Mouse (Mus musculus) brain, embryonic 14.5 days (tissue): ENCODE measurements at regions not wholly inside any gene's neighbourhood (a gene's known extent, or its start where the extent isn't known, plus 50 kb on each side); places are given as distances from the start of the nearest gene placed in this dataset.

Experiments
- DNase-seq: peaks from one replicate; pipeline ENCODE4 v3.0.0-alpha.2; 2011; ENCODE audit warnings: low read depth
- CTCF ChIP-seq: fragments of 200-500 bp; IDR thresholded peaks from 2 replicates; pipeline ENCODE4 v1.5.1; 2012; ENCODE audit warnings: inconsistent platforms, mild to moderate bottlenecking, moderate library complexity, borderline replicate concordance; ENCODE audit not compliant: insufficient read depth, insufficient read length; ENCODE audit errors: extremely low read depth
- POLR2A ChIP-seq: fragments of 200-500 bp; IDR thresholded peaks from 2 replicates; pipeline ENCODE4 v1.6.1; 2012; ENCODE audit warnings: mild to moderate bottlenecking, inconsistent platforms, borderline replicate concordance; ENCODE audit not compliant: poor library complexity, insufficient read depth, insufficient read length, severe bottlenecking; ENCODE audit errors: extremely low read depth

DNA sequence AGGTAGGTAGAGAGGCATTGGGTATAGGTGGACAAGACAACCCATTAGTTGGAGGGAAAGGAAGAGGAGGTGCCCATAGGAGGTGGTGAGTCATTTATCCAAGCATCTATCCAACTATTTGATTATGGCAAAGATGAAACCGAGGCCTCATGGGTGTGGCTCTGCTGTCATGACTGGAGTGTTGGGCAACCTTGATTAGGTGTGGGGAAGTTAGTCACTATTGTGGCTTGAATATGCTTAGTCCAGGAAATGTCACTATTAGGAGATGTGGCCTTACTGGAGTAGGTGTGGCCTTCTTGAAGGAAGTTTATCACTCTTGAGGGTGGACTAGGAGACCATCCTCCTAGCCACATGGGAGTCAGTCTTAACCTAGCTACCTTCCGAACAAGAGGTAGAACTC is 281.2 kb upstream of the Rpl38 start:
- TF ChIP-seq POLR2A = no peak
- no peak for TF ChIP-seq CTCF
- no peak for DNase-seq

DNA sequence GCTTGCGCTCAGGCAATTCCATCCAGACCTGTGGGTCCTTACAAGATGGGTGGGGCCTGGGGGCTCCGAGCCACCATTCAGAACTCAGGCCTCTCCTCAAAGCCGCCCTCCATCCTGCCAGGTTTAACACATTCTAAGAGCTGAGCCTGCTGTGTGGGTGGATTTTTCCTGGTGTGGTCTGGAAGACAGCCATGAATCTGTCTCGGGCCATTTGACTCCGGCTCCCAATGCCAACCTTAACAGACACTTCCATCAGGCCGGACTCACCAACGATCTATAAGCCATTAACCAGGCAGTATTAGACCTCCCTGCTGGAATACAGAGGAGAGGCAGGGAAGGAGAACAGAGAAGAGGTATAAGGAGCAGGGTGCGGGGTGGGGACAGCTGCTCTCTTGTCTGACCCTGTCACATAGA is 288.9 kb upstream of the Rpl38 start:
- TF ChIP-seq CTCF (no peak), POLR2A (no peak)
- DNase-seq = peak; percentile 38

DNA sequence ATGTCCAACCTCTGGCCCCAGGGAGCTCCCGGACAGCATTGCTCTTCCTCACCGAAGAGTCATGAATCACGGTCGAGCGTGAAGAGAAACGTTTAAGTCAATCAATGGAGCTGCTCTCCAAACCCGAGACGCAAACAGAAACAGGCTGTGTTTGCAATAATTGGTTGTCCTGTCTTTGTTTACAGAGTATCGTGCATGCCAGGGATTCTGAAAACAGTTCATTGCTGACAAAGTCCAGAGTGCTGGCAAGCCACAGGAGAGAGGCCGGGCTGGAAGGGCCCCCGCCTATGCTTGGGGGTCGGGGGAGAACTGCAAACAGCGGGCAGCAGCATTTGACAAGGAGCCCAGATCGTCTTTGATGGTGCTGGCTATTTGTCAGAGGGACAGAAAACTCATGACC is 292.4 kb upstream of the Rpl38 start:
- peak; percentile 64 for DNase-seq
- TF ChIP-seq CTCF (no peak), POLR2A (no peak)

DNA sequence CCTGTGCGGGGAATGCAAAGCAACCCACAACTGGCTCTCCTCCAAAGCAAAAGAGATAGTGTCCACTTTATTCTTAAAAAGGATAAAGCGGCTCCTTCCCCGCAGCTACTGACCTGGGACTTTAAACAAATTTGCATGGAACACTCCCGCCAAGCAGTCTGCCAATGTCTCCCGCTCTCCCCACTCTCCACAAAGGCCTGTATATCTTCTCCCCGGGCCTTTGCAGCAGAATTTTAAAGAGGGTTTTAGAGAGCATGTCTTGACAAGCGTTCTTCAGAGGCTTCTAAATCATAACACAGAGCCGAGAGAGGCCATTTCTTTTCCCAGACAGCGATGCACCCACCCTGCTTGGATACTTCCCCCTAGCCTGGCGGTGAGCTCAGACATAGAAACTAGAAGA is 297.6 kb upstream of the Rpl38 start:
- DNase-seq = peak; percentile 55
- TF ChIP-seq POLR2A = no peak
- TF ChIP-seq CTCF = no peak

DNA sequence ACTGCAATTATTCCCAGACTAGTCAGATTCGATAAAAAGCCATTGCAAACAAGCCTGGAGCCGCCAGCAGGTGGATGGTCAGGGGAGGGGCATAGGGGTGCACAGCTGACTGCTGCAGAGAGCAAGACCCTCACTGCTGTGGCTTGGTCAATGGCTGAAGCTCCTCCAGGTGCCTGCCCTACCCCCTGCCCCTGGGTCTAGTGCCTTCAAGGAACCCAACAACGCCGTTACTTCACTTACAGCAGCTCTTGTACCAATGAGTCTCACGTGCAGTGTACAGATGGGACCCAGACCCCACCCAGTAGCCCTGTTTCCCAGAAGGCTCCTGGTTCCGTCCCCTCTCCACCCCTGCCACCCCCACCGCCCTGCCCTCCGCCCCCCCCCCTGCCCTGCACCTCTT is 300.5 kb upstream of the Rpl38 start:
- TF ChIP-seq CTCF (no peak), POLR2A (no peak)
- DNase-seq = no peak

DNA sequence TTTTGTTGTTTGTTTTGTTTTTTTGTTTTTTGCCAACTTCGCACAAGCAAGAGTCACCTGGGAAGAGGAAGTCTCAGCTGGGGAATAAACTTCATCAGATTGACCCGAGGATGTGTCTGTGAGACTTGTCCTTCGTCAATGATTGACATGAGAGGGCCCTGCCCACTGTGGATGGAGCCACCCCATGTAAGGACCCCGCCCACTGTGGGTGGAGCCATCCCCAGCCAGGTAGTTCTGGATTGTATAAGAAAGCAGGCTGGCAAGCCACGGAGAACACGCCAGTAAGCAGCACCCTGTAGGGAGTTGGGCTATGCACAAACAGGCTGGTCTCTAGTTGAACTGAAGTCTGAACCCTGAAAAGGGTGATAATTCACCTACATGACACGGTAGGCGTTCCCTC is 294.1 kb upstream of the Sdk2 start:
- TF ChIP-seq POLR2A (no peak), CTCF (no peak)
- no peak for DNase-seq

DNA sequence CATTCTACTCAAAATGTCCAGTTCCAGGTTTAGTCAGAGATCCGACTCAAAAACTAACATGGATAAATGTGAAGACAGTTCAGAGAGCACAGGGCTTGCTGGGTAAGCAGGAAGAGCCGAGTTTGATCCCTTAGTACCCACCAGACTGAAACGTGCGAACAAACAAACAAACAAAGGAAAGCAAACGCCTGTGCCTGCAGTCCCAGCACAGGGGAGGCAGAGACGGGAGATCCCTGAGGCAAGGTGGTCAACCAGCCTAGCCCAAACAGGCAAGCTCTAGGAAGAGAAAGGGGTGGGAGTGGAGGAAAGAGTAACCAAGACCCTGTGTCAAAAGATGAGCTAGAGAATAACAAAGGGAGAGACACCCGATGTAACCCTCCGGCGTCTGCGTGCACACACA is 293.5 kb upstream of the Sdk2 start:
- TF ChIP-seq POLR2A (no peak), CTCF (no peak)
- no peak for DNase-seq

DNA sequence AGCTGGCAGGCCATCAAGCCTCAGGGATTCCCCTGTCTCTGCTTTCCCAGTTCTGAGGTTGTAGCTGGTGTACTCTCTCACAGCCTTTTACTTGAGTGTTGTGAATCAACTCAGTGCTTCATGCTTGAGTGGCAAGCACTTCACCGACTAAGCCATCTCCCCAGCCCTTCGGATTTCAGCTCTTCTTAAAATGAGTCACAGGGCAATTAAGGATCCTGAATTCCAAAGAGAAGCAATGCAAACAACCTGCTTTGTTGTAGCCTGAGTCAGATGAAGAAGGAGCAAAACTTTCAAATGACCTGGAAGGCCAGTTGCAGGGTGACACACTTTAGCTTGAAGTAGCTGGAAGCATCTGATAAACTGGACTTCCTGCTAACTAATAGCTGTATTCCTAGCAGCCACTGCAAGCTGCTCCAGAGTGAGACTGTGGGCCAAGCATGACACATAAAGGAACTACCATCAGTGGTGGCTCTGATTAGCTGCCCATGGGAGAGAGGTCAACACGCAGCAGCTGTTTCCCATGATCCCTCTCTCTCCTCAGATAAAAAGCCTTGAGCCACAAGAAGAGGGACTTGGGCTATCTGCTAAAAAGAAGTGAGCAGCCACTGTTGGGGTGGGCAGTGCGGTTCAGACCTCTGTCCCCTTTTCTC is 285.4 kb upstream of the Sdk2 start:
- DNase-seq = no peak
- TF ChIP-seq CTCF (no peak), POLR2A (no peak)

DNA sequence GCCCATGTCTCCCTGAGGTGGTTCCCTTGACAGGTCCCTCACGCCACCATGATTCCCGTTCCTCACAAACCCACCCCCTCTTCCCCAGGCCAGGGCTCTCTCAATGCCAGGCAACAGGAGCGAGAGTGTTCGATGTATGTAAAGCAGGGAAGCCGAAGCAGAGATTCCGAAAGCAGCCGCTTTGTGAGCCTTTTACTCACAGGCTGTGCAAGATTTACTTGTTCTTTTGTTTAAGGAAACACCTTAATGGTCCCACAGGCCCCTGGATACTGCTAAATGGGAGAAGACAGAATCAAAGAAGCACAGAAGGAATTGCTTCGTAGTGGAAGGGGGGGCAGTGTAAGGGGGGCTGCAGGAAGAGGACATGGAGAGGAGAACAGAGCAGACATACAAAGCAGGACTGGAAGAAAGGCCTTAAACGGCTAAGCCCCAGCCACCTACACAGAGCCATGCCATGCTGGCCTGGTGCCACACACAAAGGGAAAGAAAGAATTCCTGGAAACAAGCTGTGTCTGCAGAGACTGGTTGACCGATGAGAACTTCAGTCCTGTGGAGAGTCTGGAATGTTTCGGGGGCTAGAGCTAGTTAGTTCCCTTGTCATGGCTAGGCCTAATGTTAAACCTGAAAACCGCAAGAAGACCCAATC is 270.1 kb upstream of the Sdk2 start:
- TF ChIP-seq CTCF (no peak), POLR2A (no peak)
- DNase-seq = peak; percentile 76

DNA sequence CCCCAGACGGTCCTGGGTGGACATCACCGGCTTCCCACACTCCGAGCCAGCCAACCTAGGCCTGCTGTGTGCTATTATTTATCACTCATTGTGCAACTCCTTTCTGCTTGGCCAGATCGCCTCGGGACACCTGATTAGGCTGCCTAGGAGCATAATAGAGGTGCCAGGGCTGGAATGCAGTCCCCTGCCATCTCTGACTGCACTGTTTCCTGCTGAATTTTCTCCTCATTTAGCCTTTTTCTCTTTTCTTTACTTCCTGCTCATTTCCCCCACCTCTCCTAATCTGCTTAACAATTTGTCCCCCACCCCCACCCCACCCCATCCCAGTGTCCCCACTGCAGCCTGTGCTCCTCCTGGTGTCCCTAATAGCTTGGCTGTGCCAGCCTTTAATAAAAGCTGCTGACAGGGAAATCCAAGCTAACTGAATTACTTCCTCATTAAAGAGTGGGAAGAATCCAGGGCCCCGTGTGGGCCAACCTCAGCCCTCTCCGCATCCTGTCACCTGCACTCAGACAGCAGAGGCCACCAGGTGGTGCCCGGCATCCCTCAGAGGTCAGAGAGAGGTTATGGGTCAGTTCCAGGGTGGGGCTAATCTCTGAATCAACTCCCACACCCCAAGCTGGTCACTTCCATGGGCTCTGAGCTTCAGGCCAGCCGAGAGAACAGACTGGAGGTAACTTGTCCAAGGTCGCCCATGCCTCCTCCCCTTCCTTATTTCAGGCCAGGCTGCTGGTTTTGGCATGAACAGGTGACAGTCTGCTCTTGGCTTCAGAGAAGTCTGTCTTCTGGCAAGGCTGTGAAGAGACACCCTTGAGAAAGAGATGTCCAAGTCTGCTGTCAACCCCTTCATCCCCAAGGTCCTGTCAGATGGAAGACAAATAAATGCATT is 269.3 kb upstream of the Sdk2 start:
- no peak for TF ChIP-seq CTCF
- TF ChIP-seq POLR2A = no peak
- DNase-seq = peak; percentile 92

DNA sequence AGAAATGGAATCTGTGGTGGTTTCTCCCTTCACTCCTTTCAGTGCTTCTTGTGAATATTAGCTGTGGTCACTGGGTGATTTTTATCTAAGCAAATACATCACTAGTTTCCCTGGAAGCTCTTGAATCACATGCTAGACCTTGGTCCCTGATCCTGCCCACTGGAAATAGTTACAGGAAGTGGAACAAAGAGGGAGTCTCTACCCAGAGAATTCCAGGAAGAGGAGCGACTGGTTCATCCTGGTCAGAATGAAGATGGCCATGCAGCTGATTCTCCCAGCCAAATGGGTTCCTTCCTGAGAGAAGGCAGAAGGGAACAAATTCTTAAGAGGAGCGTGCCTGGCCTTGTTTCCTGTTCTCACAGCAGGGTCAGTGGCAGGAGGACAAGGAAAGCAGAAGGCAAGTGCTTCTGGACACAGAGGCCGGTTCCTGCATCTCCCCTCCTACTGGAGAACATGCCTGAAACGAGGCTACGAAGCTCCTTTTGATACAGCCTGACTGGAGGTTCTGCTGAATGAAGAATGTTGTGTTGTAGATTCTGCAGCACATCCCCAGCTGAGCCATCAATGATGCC is 264.8 kb upstream of the Sdk2 start:
- no peak for DNase-seq
- TF ChIP-seq CTCF = no peak
